Mouse (Mus musculus): ENCODE data around the gene Nudt15. TPM values are rescaled to one million over a fixed set of nuclear protein-coding genes. Genes with fewer than 3 reads are reported as not detected.
"Not testable (repeated sequence)": the region's sequence is repeated elsewhere in the genome, so short reads cannot be mapped to it uniquely, and the experiment has no call there.

Nudt15 gene
- polyA plus RNA-seq, 1 experiment from 2014 or later, result 4.5 TPM

- WGBS, result 28% methylated on average over 4 of the region's 4 CpGs
- no peaks in the 10 kb centered on the region for H3K9me3 ChIP-seq
Measured at GRCm38 (mm10) chr14:73547034-73547433, 1.0 kb downstream of the Nudt15 start.

GRCm38 (mm10) chr14:73543781-73544180, 4.3 kb downstream of the Nudt15 start:
- no peak overlapping the region for H3K9ac ChIP-seq
- H3K9me3 ChIP-seq, result no peaks in the 10 kb centered on the region
- no peak for ATAC-seq (ENCODE audit: extremely low read depth, insufficient number of reproducible peaks, low FRiP score, low TSS enrichment)
- no peaks in the 10 kb centered on the region for H3K36me3 ChIP-seq
- H3K4me3 ChIP-seq, result no peak overlapping the region
- 69% methylated on average over 6 of the region's 6 CpGs for WGBS
- 0 out of 2 replicates have a peak, but pooled peaks cover 10% of the 10 kb centered on the region for H3K27me3 ChIP-seq (replicated peaks)
- H3K27ac ChIP-seq (replicated peaks), result no peak overlapping the region
- H3K4me1 ChIP-seq, result no peaks in the 10 kb centered on the region
- no peak overlapping the region for H3K4me2 ChIP-seq

More at GRCm38 (mm10) chr14:73547034-73547433, 1.0 kb downstream of the Nudt15 start:
- H3K4me1 ChIP-seq, result no peaks in the 10 kb centered on the region; the same call in 1 of the 2 replicates
- no peak overlapping the region for H3K4me3 ChIP-seq
- no peak for ATAC-seq (ENCODE audit: extremely low read depth, insufficient number of reproducible peaks, low FRiP score, low TSS enrichment)
- H3K27me3 ChIP-seq (replicated peaks), result 0 out of 2 replicates have a peak, but pooled peaks cover 8% of the 10 kb centered on the region
- H3K36me3 ChIP-seq, result no peaks in the 10 kb centered on the region
- H3K27ac ChIP-seq (replicated peaks), result no peak overlapping the region
- H3K4me2 ChIP-seq, result no peak overlapping the region
- H3K9ac ChIP-seq, result no peak overlapping the region

GRCm38 (mm10) chr14:73535641-73536040, 12.4 kb downstream of the Nudt15 start:
- Histone ChIP-seq H3K9ac (no peak overlapping the region), H3K4me1 (no peaks in the 10 kb centered on the region), H3K4me3 (no peak overlapping the region), H3K27me3 (replicated peaks) (peaks cover 40% of the 10 kb centered on the region), H3K36me3 (no peaks in the 10 kb centered on the region), H3K4me2 (no peak overlapping the region), H3K27ac (replicated peaks) (no peak overlapping the region), H3K9me3 (no peaks in the 10 kb centered on the region)
- 78% methylated on average over 2 of the region's 2 CpGs for WGBS
- no peak for ATAC-seq (ENCODE audit: extremely low read depth, insufficient number of reproducible peaks, low FRiP score, low TSS enrichment)

- no peak overlapping the region for H3K4me2 ChIP-seq
- H3K36me3 ChIP-seq, result no peaks in the 10 kb centered on the region
- no peak overlapping the region for H3K27ac ChIP-seq (replicated peaks)
- H3K9me3 ChIP-seq, result no peaks in the 10 kb centered on the region
- WGBS, result 64% methylated on average over 6 of the region's 6 CpGs
- no peak overlapping the region for H3K4me3 ChIP-seq
- ATAC-seq (ENCODE audit: extremely low read depth, insufficient number of reproducible peaks, low FRiP score, low TSS enrichment), result no peak
- H3K4me1 ChIP-seq, result no peaks in the 10 kb centered on the region
- H3K9ac ChIP-seq, result no peak overlapping the region
- peaks cover 48% of the 10 kb centered on the region for H3K27me3 ChIP-seq (replicated peaks)
Measured at GRCm38 (mm10) chr14:73533755-73534465, 14.1 kb downstream of the Nudt15 start.

- not testable (repeated sequence) for H3K27ac ChIP-seq (replicated peaks); H3K9me3 ChIP-seq; H3K4me3 ChIP-seq; H3K36me3 ChIP-seq; ATAC-seq (ENCODE audit: extremely low read depth, insufficient number of reproducible peaks, low FRiP score, low TSS enrichment); H3K4me1 ChIP-seq; H3K4me2 ChIP-seq; H3K9ac ChIP-seq
- WGBS, result 63% methylated on average over 3 of the region's 3 CpGs
- peaks cover 28% of the 10 kb centered on the region for H3K27me3 ChIP-seq (replicated peaks)
Measured at GRCm38 (mm10) chr14:73528661-73529060, 19.4 kb downstream of the Nudt15 start.

- H3K4me2 ChIP-seq, result peak within 1 kb of the TSS; percentile 60
- H3K9me3 ChIP-seq, result no peaks in the 10 kb centered on the region
- peaks cover 10% of the 10 kb centered on the region; the same call in 1 of the 2 replicates for H3K27me3 ChIP-seq (replicated peaks)
- H3K4me3 ChIP-seq, result peak within 1 kb of the TSS; percentile 61
- WGBS, result under 1% methylated on average over 41 of the region's 41 CpGs
- H3K4me1 ChIP-seq, result peaks cover 6% of the 10 kb centered on the region
- no peaks in the 10 kb centered on the region for H3K36me3 ChIP-seq
- peak within 1 kb of the TSS; percentile 86 for H3K27ac ChIP-seq (replicated peaks)
- H3K9ac ChIP-seq, result peak within 1 kb of the TSS; percentile 79
- ATAC-seq (ENCODE audit: extremely low read depth, insufficient number of reproducible peaks, low FRiP score, low TSS enrichment), result peak; percentile 90
Measured at GRCm38 (mm10) chr14:73524766-73525448, 23.1 kb downstream of the Nudt15 start, which contains the start of gene Sucla2. TSS of gene Sucla2 (plus strand) at chr14:73525319.

GRCm38 (mm10) chr14:73524136-73524535, 23.9 kb downstream of the Nudt15 start:
- no peaks in the 10 kb centered on the region for H3K36me3 ChIP-seq
- peaks cover 8% of the 10 kb centered on the region; the same call in 1 of the 2 replicates for H3K27me3 ChIP-seq (replicated peaks)
- H3K4me1 ChIP-seq, result peaks cover 6% of the 10 kb centered on the region
- no peak overlapping the region for H3K27ac ChIP-seq (replicated peaks)
- no peaks in the 10 kb centered on the region for H3K9me3 ChIP-seq
- ATAC-seq (ENCODE audit: extremely low read depth, insufficient number of reproducible peaks, low FRiP score, low TSS enrichment), result no peak
- 76% methylated on average over 3 of the region's 3 CpGs for WGBS
- H3K4me3 ChIP-seq, result peak overlapping the region; percentile 61
- H3K9ac ChIP-seq, result no peak overlapping the region
- peak overlapping the region; percentile 60 for H3K4me2 ChIP-seq

GRCm38 (mm10) chr14:73509765-73510423, 38.1 kb downstream of the Nudt15 start, which contains the start of gene Med4:
TSS of gene Med4 (plus strand) at chr14:73510025.
- no peaks in the 10 kb centered on the region for H3K27me3 ChIP-seq (replicated peaks)
- peak within 1 kb of the TSS; percentile 93 for H3K9ac ChIP-seq
- peak within 1 kb of the TSS; percentile 85 for H3K4me3 ChIP-seq
- peak within 1 kb of the TSS; percentile 72 for H3K4me2 ChIP-seq
- H3K9me3 ChIP-seq, result no peaks in the 10 kb centered on the region
- peaks cover 30% of the 10 kb centered on the region for H3K36me3 ChIP-seq
- ATAC-seq (ENCODE audit: extremely low read depth, insufficient number of reproducible peaks, low FRiP score, low TSS enrichment), result peak; percentile 88
- H3K27ac ChIP-seq (replicated peaks), result no peak within 1 kb of the TSS
- under 1% methylated on average over 40 of the region's 41 CpGs for WGBS
- peaks cover 23% of the 10 kb centered on the region for H3K4me1 ChIP-seq

GRCm38 (mm10) chr14:73508630-73509395, 39.2 kb downstream of the Nudt15 start:
- no peaks in the 10 kb centered on the region for H3K9me3 ChIP-seq
- H3K27ac ChIP-seq (replicated peaks), result no peak overlapping the region
- peaks cover 33% of the 10 kb centered on the region for H3K4me1 ChIP-seq
- H3K27me3 ChIP-seq (replicated peaks), result no peaks in the 10 kb centered on the region
- 85% methylated on average over 6 of the region's 6 CpGs for WGBS
- no peak for ATAC-seq (ENCODE audit: extremely low read depth, insufficient number of reproducible peaks, low FRiP score, low TSS enrichment)
- no peak overlapping the region for H3K4me2 ChIP-seq
- H3K9ac ChIP-seq, result no peak overlapping the region
- no peak overlapping the region for H3K4me3 ChIP-seq
- H3K36me3 ChIP-seq, result peaks cover 23% of the 10 kb centered on the region

- H3K9me3 ChIP-seq, result no peaks in the 10 kb centered on the region
- no peak overlapping the region for H3K27ac ChIP-seq (replicated peaks)
- peak overlapping the region; percentile 27 for H3K4me2 ChIP-seq
- H3K4me1 ChIP-seq, result peaks cover 39% of the 10 kb centered on the region
- H3K27me3 ChIP-seq (replicated peaks), result no peaks in the 10 kb centered on the region
- 53% methylated on average over 11 of the region's 11 CpGs for WGBS
- ATAC-seq (ENCODE audit: extremely low read depth, insufficient number of reproducible peaks, low FRiP score, low TSS enrichment), result no peak
- H3K9ac ChIP-seq, result no peak overlapping the region
- no peak overlapping the region for H3K4me3 ChIP-seq
- H3K36me3 ChIP-seq, result peaks cover 14% of the 10 kb centered on the region
Measured at GRCm38 (mm10) chr14:73507702-73508376, 40.2 kb downstream of the Nudt15 start.
